Mouse (Mus musculus): ENCODE data around the gene Pyy.
A peak's percentile ranks its signal among the peaks of the same experiment; 100 is the strongest.

The Pyy gene

DNA sequence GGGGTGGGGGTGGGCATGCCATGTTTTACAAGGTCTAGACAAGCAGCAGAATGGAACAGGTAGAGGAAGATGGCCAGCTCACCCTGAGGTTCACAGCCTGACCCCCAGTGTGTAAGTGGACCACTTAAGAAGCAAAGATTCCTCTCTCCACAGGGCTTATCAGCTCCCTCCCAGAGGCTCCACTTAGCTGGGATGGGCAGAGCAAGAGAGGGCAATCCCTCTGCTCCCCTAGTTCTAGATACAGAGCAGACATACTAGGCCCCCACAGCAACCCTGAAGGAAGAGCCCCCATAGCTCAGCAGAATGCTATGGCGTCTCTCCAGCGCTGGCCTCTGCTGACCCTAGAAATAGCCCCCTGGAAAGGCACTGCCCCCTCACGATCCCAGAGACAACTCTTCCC lies 12.0 kb downstream of the Pyy start:
- no peak for DNase-seq (ENCODE audit: low spot score)

DNA sequence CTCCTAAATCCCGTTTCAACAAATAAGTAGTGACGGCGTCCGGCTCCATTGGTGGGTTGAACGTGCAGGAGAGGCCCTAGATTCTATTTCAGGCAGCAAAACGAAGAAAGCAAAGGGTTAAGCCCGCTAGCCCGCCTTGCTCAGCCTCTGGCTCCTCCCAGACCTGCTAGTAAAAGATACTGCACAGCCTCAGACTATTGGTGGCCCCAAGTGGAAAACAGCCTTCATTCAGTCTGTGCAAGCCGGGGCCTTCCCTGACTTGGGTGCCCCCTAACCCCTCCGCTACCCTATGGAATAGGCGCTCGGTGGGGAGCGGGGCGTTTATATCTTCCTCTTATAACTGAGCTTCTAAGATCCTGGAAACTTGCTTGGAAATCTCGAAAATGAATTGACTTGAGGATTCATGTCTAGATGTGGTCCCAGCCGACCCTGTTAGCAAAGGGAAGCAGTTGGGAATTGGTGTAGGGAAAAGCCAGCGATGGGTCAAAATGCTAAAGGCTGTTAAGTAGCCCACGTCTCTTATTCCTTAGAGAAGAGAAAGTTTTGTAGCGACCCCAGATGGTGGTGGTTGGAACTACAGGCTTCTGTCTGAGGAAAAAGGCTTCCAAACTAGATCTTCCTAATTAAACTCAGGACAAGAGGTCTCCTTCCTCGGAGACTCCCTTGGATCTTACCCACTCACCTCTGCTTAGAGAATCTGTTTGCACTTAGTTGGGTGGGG lies 18.4 kb downstream of the Pyy start:
- peak; percentile 40 for DNase-seq (ENCODE audit: low spot score)

DNA sequence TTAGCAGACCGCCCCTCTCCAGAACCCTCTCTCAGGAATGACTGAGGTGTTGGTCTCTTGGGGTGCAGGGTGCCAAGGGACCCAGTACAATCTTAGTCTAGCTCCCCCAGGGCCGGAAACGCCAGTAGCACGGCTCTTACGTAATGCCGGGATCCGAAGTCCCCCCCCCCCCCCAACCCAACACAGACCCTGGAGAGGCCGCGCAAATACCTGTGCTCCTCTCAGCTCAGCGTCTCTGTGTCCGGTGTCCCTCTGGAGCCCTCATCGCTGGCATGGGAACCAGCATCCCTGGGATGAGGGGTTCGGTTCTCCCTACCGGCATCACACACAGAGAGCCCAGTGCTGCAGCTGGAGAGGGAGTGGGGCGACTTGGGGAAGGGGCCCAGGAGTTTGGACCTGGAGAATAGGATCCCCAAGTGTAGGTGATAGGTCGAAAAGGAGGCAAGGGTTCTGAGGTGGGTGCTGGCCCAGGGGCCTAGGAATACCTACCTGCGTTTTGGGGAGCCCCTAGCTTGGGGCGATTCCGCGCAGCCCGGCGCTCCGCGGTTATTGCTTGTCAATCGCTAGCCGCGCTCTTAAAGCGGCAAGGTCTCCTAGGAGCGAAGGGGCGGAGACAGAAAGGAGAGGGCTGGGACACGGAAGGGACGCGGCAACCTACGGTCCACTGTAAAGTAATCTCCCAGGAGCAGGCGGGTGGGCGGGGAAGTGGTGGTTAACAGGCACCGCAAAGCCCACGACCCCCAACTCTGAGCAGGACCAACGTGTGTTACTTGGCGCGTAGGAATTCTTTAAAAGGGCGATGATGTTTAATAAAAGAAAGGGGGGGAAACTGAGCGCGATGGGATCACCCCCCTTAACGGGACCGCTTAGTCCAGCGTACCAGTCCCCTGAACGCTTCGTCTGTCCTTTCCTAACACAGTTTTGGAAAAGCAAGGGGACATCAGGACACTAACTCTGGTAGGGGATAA lies 19.4 kb downstream of the Pyy start, which contains the start of gene Mpp2:
Mpp2 (minus strand) TSS at position 585 of the 968 bp plus-strand sequence.
- peak; percentile 36 for DNase-seq (ENCODE audit: low spot score)

DNA sequence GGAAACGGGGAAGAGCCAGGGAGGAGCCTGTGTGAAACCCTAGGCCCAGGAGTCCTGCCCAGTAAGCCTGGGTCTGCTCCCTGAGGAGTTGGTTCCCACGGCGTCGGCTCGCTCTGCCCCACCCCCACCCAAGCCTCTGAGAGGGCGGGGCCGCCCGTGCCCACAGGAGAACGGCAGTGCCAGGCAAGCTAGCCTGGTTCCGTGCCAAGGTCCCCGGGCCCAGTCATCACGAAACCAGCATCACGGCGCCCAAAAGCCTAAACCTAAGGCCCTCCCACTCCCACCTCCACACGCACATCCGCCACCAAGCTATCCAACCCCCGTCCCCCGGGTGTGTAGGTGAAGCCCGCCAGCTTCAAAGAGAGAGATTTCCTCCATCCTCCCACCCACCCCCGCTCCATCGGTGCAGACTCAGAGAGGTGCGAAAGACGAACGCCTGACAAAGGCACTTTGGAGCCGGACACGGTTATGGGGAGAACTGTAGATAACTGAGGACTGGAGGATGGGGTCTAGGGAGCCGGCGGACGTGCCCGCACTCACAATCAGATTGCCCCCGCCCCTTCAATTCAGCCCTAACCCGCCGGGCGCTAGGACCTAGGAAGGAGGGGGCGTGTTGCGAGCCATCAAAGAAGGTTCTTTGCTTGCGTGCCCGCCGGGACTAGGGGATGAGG lies 20.4 kb downstream of the Pyy start:
- DNase-seq (ENCODE audit: low spot score), result peak; percentile 43

DNA sequence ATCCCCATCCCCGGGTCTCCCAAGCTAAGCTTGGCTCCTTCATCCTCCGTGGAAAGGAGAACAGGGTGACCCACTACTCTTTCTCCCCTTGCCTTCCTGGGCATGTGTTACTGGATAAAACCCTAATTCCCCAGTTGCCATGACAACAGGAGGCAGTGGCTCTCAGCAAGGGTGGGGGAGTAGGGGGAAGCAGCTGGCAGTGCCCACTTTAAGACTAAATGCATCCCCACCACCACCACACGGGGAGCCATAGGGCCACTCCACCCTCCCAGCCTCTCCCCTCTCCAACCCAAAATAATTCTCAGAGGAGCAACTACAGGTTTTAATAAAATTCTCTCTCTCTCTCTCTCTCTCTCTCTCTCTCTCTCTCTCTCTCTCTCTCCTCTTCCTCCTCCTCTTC lies 21.3 kb downstream of the Pyy start:
- DNase-seq (ENCODE audit: low spot score), result no peak

DNA sequence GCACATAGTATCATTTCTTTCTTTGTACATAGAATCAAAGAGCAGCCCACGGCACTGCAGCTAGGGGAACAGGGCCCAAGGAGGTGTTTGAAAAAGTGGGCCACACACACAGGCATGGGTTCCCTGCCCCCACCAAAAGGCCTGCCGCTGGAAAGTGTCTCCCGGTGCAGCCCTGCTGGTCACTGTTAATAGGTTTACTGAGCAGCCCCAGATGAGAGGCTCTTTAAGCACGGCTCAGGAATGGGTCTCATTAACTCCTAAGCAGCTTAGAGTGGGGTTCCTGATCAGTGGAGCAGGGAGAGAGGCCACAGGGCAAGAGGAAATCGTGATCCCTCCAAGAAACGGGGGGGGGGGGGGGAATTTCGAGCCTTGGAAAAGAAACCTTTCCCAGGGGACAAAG lies 23.5 kb downstream of the Pyy start:
- DNase-seq (ENCODE audit: low spot score), result no peak

DNA sequence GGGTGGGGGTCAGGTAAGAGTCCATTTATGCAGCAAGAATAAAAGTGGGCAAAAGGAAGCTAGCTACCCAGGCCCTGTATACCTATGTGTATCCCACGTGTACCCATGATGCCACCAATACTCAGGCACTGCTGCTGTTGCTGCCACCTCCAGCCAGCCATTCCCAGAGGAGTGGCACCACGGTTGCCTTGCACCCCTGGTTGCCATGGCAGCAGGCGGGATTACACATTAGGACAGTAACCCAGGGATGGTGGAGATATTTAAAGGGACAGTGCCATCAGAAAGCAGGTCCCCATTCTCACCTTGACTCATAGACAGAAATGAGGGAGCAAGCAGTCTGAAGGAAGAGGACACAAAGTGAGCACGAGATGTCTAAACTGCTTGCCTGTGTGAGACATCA lies 24.4 kb downstream of the Pyy start:
- DNase-seq (ENCODE audit: low spot score), result no peak

DNA sequence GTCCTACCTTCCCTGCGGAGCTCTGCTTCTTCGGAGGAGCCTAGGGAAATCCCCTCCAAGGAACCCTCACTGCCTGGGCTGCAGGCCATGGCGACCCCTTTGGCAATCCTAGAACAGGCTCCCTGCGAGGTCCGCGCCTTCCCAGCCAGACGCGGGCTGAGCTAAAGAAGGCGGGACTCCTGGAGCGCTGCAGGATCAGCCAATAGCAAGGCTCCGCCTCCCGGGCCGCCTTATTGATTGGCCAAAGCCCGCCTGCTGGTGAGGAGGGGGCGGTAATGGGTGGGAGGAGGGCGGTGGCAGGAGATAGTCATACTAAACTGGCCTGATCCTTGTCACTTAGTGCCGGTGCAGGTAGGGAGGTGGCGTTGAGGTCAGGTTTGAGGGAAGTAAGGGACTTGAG lies 25.3 kb downstream of the Pyy start:
- peak; percentile 52 for DNase-seq (ENCODE audit: low spot score)

DNA sequence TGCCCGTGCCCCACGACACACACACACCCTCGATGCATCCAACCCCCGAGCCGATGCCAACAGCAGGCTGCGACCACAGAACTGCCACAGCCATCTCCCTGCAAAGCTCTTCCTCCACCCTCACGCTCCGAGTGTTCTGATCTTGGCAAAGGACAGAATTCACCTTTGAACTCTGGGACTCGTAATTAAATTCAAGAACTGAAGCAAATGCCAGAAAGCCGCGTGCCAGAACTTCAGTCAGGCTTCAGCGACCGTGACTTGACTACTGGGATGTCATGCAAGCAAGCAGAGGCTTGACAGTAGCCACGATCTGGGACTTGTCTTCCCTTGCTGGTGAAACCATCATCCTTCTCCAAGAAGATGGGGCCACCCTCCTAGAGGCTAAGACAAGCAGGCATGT lies 33.9 kb downstream of the Pyy start:
- DNase-seq (ENCODE audit: low spot score), result no peak

DNA sequence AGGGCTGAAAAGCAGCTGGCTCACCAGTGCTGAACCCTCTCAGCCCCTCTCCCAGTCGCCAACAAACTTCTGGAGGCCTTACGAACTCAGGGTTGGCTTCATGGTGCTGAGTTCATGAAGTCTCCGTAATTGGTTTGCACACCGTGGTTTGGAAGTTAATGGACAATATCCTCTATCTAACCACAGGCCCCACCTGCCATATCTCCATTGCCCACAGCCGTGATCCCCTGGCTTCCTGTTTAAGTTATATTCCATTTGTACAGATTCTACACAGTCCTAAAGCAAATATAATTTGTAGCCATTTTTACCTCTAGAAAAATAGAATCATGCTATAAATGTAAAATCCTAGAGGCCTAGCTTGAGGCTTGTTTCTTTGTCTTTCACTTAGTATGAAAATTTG lies 34.9 kb downstream of the Pyy start:
- no peak for DNase-seq (ENCODE audit: low spot score)

DNA sequence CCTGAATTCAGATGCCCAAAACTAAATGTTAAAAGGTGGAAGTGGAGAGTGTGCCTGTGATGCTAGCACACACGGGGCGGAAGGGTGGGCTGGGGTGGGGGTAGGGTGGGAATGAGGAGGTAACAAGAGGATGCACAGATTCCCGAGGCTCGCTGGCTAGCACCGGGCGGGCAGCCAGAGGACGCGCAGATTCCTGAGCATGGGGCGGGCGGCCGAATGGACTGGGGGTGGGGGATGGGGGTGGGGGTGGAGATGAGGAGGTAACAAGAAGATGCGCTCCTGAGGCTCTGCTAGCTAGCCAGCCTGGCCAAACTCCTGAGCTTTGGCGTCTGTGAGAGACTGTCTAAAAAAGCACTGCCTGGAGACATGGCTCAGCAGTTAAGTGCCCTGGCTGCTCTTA lies 37.2 kb downstream of the Pyy start:
- no peak for DNase-seq (ENCODE audit: low spot score)

DNA sequence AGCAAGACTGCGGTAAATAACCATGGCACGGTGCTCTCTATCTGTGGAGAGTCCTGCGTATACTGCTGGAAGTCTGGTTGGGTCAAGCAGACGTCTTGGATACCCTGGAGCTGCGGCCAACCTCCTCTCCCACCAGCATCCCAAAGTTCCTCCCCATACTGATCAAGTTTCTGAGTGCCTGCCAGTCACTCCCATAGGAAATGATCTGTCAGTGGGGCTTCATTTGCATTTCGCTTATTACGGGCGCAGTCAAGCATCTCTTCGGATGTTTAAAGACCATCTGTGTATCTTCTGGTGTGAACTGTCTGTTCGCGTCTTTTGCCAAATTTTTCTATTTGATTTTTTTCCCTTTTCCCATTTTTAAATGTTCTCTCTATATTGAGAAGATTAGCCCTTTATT lies 38.0 kb downstream of the Pyy start:
- DNase-seq (ENCODE audit: low spot score), result no peak

DNA sequence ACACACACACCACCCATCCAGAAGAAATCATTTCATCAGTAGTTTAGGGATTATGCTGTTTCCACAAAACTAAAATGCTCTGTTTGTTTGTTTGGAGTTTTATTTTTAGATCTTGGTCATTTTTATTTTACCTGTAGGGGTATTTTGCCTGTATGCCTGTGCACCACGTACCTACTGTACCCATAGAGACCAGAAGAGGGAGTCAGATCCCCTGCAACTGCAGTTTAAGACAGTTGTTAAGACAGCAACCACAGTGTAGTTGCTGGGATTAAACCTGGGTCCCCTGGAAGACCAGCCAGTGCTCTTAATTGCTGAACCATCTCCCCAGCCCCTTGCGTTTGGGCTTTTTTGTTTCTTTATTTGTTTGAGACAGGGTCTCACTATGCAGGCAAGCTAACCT lies 38.7 kb downstream of the Pyy start:
- no peak for DNase-seq (ENCODE audit: low spot score)

DNA sequence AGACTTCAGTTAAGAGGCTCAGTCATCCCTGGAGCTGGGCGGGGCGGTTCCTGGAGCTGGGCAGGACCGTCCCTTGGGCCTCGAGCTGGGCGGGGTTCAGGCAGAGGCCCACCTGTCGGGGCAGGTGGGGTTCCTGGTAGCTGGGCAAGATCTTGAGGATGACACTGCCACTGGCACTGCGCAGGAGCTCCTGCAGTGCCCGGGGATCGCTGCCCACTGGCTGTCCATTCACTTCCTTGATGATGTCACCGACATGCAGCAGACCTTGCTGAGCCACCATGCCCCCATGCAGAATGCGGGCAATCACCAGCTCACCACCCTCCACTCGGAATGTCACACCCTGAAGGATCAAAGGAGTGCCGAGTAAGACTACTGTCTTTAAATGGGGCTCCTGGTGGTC lies 44.6 kb downstream of the Pyy start:
- DNase-seq (ENCODE audit: low spot score), result no peak

DNA sequence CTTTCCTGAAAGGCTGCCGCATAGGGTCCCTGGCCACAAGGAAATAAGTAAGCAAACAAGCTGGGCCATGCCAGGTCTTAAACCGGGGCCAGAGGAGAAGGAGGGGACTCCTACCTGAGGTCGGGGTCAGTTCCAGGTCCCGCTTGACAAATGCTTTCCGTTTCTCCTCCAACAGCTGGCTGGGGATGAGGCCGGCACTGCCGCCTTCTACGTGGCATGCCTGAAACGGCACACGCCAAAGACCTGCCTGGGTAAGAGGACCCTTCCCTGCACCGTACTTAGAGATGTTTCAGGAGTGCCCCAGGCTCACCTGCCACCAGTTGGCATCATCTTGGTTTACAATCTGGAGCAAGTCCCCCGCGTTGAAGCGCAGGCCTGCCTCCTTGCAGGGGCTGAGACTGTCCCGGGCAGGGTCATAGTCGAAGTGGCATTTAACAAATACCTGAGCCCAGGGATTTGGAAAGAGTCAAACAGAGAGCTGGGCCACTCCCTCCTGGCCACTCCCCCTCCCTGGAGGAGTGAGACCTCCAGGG lies 45.6 kb downstream of the Pyy start:
- DNase-seq (ENCODE audit: low spot score), result no peak

DNA sequence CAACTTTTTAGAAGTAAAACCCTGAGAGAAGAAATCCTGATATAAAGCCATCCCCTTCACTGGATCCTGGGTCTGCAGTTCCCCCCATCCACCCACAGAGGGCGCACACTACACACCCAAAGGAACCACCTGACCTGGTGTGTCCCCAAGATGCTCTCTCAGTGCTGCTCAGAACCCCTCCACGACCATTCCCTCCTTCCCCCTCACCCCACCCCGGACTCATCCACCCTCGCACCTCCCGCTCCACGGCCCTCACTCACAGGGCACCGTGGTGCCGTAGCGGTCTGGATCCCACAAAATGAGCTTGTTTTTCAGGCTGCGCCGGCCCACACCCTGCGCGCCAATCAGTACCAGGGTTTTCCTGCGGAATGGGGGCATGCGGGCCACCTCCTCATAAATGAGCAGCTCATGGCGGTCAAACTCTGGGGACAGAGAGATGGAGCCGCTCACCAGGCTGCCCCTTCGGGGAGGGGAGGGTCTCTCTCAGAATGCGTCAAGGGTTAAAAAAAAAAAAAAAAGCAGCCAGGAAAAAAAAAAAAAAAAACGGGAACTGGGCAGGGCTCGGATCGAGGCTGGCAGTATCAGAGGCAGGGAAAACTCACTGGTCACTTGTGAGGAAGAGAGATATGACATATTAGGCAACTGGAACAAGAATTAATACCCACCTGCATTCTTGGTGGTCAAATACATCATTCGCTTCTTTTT lies 46.2 kb downstream of the Pyy start:
- DNase-seq (ENCODE audit: low spot score), result peak; percentile 73

Measured in ovary, postnatal 14 days (tissue).